Mouse (Mus musculus) G1E (cell line): ENCODE results near the gene Snx18.

ENCODE experiments used
- CTCF ChIP-seq: IDR thresholded peaks from 2 replicates; pipeline ENCODE4 v1.5.1; 2012; ENCODE audit warnings: low read depth, low read length, inconsistent platforms, mixed read lengths
- GATA1 ChIP-seq: IDR thresholded peaks from 2 replicates; pipeline ENCODE4 v1.6.1; 2012; ENCODE audit warnings: borderline replicate concordance, low read length, inconsistent platforms, mixed read lengths
- GATA2 ChIP-seq: IDR thresholded peaks from 2 replicates; pipeline ENCODE4 v1.6.1; 2012; ENCODE audit warnings: low read depth, low read length, inconsistent platforms, borderline replicate concordance
- POLR2AphosphoS5 ChIP-seq: IDR thresholded peaks from 2 replicates; pipeline ENCODE4 v1.6.1; 2012; ENCODE audit warnings: low read depth, low read length, inconsistent platforms; ENCODE audit not compliant: insufficient replicate concordance
- TAL1 ChIP-seq: conservative IDR thresholded peaks from 2 replicates; pipeline ENCODE4 v1.6.1; 2012; ENCODE audit warnings: low read depth, low read length, inconsistent platforms, mixed read lengths

- TF ChIP-seq CTCF (no peak), GATA1 (no peak), TAL1 (no peak), GATA2 (no peak), POLR2AphosphoS5 (no peak)
These were observed 70.4 kb downstream of the Snx18 start for GRCm38 (mm10) chr13:113547807-113548426.
